Comparison of ENCODE assay signal across 8 mouse cellular contexts in genomic region chr6:92941756-92942420, GRCm38 (mm10). TPM values are rescaled to one million over a fixed set of nuclear protein-coding genes. Genes with fewer than 3 reads are reported as not detected.
A peak's percentile ranks its signal among the peaks of the same experiment; 100 is the strongest.
DNase-seq lines count a peak whose midpoint lies in the region; ATAC-seq and TF ChIP-seq lines count a peak whose summit lies in the region.

No protein-coding gene starts in this region.

- H3K4me1 ChIP-seq in testis, adult 2 months (ENCODE audit: control insufficient read depth, insufficient read depth, low read length) = no peaks in the 10 kb centered on the region; the same call in 1 of the 2 replicates
- H3K4me1 ChIP-seq in forebrain, postnatal 0 days (ENCODE audit: insufficient read depth) = peaks cover 16% of the 10 kb centered on the region; the same call in 1 of the 2 replicates
- no peaks in the 10 kb centered on the region for H3K4me1 ChIP-seq in intestine, postnatal 0 days (replicated peaks; ENCODE audit: control insufficient read depth, insufficient read depth, low read length)
- peaks cover 5% of the 10 kb centered on the region for H3K4me1 ChIP-seq in lung, embryonic 14.5 days (ENCODE audit: insufficient read depth)

- peak overlapping the region; percentile 22 for H3K9ac ChIP-seq in forebrain, postnatal 0 days
- H3K9ac ChIP-seq in intestine, postnatal 0 days (ENCODE audit: low read depth, low read length) = peak overlapping the region; percentile 53
- H3K9ac ChIP-seq in lung, embryonic 14.5 days = peak overlapping the region; percentile 75

- no peaks in the 10 kb centered on the region for H3K27me3 ChIP-seq in testis, adult 2 months (ENCODE audit: control insufficient read depth, insufficient read depth, low read length)
- peaks cover 44% of the 10 kb centered on the region for H3K27me3 ChIP-seq in forebrain, postnatal 0 days (ENCODE audit: insufficient read depth, low read length)
- peaks cover 33% of the 10 kb centered on the region for H3K27me3 ChIP-seq in intestine, postnatal 0 days (replicated peaks; ENCODE audit: control insufficient read depth, insufficient read depth, low read length)
- no peaks in the 10 kb centered on the region for H3K27me3 ChIP-seq in lung, embryonic 14.5 days (ENCODE audit: insufficient read depth, low read length)

- no peak for DNase-seq in testis, postnatal 10 days (ENCODE audit: low spot score)
- DNase-seq in forebrain, postnatal 0 days = no peak
- DNase-seq in lung, embryonic 14.5 days = peak; percentile 47
- DNase-seq in retina, embryonic 14.5 days (ENCODE audit: low spot score) = peak; percentile 41
- no peak for DNase-seq in cerebellum, adult 11-12 months
- no peak for DNase-seq in cerebellum, adult 9-10 months

- under 1% methylated on average over 30 of the region's 30 CpGs for WGBS in forebrain, postnatal 0 days
- whole genome bisulfite sequencing in intestine, postnatal 0 days = under 1% methylated on average over 30 of the region's 30 CpGs
- under 1% methylated on average over 30 of the region's 30 CpGs for WGBS in lung, embryonic 14.5 days

- peak overlapping the region; percentile 39 for H3K4me3 ChIP-seq in testis, adult 2 months (ENCODE audit: control insufficient read depth, low read depth, low read length)
- H3K4me3 ChIP-seq in forebrain, postnatal 0 days (ENCODE audit: low read depth, low read length) = peak overlapping the region; percentile 52
- peak overlapping the region; percentile 66 for H3K4me3 ChIP-seq in intestine, postnatal 0 days (ENCODE audit: low read depth, low read length)
- H3K4me3 ChIP-seq in lung, embryonic 14.5 days (ENCODE audit: low read depth, low read length) = peak overlapping the region; percentile 66

- TF ChIP-seq POLR2A in testis, adult 2 months (IDR thresholded peaks at IDR 0.05; ENCODE audit: control insufficient read depth, low read depth, low read length) = no peak

- ATAC-seq in forebrain, postnatal 0 days = peak; percentile 3; the same call in 1 of the 2 replicates
- ATAC-seq in intestine, postnatal 0 days = no peak
- ATAC-seq in lung, embryonic 14.5 days (ENCODE audit: insufficient read depth) = peak; percentile 0; the same call in 1 of the 2 replicates

- TF ChIP-seq CTCF in testis, adult 2 months (IDR thresholded peaks at IDR 0.05; ENCODE audit: control insufficient read depth, insufficient read depth, insufficient replicate concordance, low read depth, low read length) = no peak
- TF ChIP-seq CTCF in forebrain, postnatal 0 days (IDR thresholded peaks at IDR 0.05; ENCODE audit: low read depth) = no peak
- no peak for TF ChIP-seq CTCF in intestine, postnatal 0 days (IDR thresholded peaks at IDR 0.05; ENCODE audit: low read depth)
- no peak for TF ChIP-seq CTCF in lung, embryonic 14.5 days (IDR thresholded peaks at IDR 0.05; ENCODE audit: low read depth)

- no peaks in the 10 kb centered on the region for H3K9me3 ChIP-seq in forebrain, postnatal 0 days (ENCODE audit: low read length)
- H3K9me3 ChIP-seq in intestine, postnatal 0 days (ENCODE audit: control insufficient read depth) = no peaks in the 10 kb centered on the region
- H3K9me3 ChIP-seq in lung, embryonic 14.5 days (ENCODE audit: low read depth, low read length) = no peaks in the 10 kb centered on the region

- no peaks in the 10 kb centered on the region for H3K36me3 ChIP-seq in testis, adult 2 months (ENCODE audit: control insufficient read depth, insufficient read depth, low read length)
- H3K36me3 ChIP-seq in forebrain, postnatal 0 days (ENCODE audit: insufficient read depth) = no peaks in the 10 kb centered on the region
- no peaks in the 10 kb centered on the region for H3K36me3 ChIP-seq in intestine, postnatal 0 days (ENCODE audit: control insufficient read depth, insufficient read depth)
- H3K36me3 ChIP-seq in lung, embryonic 14.5 days (ENCODE audit: insufficient read depth) = peaks cover 12% of the 10 kb centered on the region

- H3K4me2 ChIP-seq in forebrain, postnatal 0 days (ENCODE audit: low read depth) = peak overlapping the region; percentile 93
- H3K4me2 ChIP-seq in intestine, postnatal 0 days (replicated peaks; ENCODE audit: low read depth) = peak overlapping the region; percentile 72
- peak overlapping the region; percentile 95 for H3K4me2 ChIP-seq in lung, embryonic 14.5 days

- H3K27ac ChIP-seq in testis, adult 2 months (ENCODE audit: control insufficient read depth, insufficient read depth, low read depth, low read length) = peak overlapping the region; percentile 26
- no peak overlapping the region for H3K27ac ChIP-seq in forebrain, postnatal 0 days (ENCODE audit: low read depth, low read length)
- H3K27ac ChIP-seq in intestine, postnatal 0 days (ENCODE audit: low read depth, low read length) = peak overlapping the region; percentile 58
- H3K27ac ChIP-seq in lung, embryonic 14.5 days (ENCODE audit: low read depth) = peak overlapping the region; percentile 94

RNA-seq across cellular contexts. Expression of gene Adamts9, which starts 1.4 kb away (rescaled TPM):
- 1.3 TPM in 2 replicates for polyA plus RNA-seq in testis, adult 2 months (2012; rRNA removed)
- 6.0 and 7.3 TPM in 2 replicates for total RNA-seq in forebrain, postnatal 0 days (2014; rRNA removed)
- 0.43 and 0.62 TPM in 2 replicates for polyA plus RNA-seq in forebrain, postnatal 0 days (2015; fragmentation: Nextera tagmentation; extraction: Ambion mirVana)
- polyA plus RNA-seq in intestine, postnatal 0 days (2015; fragmentation: Nextera tagmentation; extraction: Ambion mirVana) = 2.2 and 3.2 TPM in 2 replicates
- polyA plus RNA-seq in lung, embryonic 14.5 days (2014; fragmentation: Nextera tagmentation; extraction: Ambion mirVana) = 12.1 and 13.8 TPM in 2 replicates

Comparison
In these comparisons a context has a peak if more than half of its experiments do, and no peak if none do; other contexts are left out.
1. DNase-seq: peak in lung, embryonic 14.5 days (single experiment) and retina, embryonic 14.5 days (single experiment); none in testis, postnatal 10 days (single experiment), forebrain, postnatal 0 days (single experiment), cerebellum, adult 11-12 months (single experiment) and cerebellum, adult 9-10 months (single experiment).
2. H3K9ac ChIP-seq: peak in every context shown above with its lines; median percentile 75 in lung, embryonic 14.5 days; 53 in intestine, postnatal 0 days; 22 in forebrain, postnatal 0 days.
3. Peak in every context shown above with its lines, with median percentiles within 50 percentile points of each other: H3K4me3 ChIP-seq and H3K4me2 ChIP-seq.